Mouse (Mus musculus) cerebellum, adult 18-20 months (tissue): Measurements from ENCODE around the gene Foxj3.

Experiments used
- DNase-seq, 2 experiments: peaks; one replicate each; pipeline ENCODE4 v3.0.0; 2021

Gene Foxj3

DNA sequence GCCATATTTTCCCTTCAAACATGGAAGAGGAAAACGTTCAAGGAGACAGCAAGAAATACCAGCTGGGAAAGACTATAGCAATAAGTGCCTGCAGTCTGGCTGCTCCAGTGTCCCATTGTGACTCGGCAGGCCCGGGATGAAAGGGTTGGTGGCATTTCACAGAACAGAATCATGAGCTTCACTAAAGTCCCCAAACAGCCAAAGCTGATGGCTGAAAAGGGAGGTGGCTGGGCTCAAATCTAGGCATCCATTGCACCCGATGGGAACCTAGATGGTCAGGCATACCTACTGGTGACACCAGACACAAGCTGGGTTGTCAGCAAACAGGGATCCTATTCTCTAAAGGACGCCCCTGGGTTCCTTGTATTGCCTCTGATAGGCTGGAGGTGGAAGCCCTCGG, 101.1 kb downstream of the Foxj3 start:
- no peak for DNase-seq

DNA sequence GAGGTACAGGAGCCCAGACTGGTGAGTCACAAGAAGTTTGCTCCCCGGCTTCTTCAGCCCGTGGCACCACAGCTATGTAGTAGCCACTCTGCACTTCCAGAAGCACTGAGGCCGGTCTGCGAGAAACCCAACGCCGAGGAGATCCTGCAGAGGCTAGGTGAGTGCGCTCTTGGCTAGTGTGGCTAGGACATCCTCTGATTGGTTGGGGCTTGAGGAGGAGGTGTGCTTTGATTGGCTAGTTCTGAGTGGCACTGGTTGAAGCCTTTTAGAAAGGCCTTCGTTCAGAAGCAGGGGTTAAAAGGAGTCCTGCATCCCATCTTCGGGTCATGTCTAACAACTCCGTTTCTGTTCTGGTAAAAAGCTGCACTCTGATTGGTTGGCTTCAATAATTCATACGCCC, 101.9 kb downstream of the Foxj3 start:
- DNase-seq: no peak

DNA sequence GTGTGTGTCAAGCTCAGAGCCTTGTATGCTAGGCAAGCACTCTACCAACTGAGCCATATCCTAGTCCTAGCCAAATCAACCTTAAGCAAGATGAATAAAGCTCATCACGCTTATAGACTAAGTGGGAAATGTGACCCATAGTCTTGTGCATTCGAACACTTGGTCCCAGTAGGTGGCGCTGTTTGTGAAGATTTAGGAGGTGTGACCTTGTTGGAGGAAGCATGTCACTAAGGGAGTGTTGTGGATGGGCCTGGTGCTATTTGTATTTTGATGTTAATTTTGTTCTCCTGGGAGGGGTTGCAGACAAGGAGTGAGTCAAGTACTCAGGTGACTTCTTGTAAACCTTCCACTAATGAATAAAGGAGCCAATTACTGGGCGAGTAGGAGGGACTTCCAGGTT, 105.9 kb downstream of the Foxj3 start:
- no peak for DNase-seq

DNA sequence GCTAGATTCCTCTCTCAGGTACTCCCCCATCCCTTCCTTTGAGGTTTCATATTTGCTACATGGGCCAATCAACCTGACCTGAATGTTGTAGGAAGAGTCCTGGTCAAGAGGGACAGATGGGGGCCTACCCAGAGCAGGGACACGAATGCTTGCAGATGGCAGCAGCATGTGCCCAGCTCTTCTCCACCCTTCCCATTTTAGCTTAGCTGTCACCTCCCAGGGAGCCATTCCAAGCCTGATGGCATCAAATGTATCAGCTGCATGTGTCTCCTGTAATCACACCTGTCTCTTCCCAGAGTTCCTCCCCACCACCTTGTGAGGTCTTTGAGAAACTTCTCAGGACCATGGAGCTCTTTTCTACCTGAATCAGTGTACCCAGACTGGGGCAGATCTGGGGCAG, 120.2 kb downstream of the Foxj3 start:
- peak in 1 of 2 experiments; percentile 17 for DNase-seq

DNA sequence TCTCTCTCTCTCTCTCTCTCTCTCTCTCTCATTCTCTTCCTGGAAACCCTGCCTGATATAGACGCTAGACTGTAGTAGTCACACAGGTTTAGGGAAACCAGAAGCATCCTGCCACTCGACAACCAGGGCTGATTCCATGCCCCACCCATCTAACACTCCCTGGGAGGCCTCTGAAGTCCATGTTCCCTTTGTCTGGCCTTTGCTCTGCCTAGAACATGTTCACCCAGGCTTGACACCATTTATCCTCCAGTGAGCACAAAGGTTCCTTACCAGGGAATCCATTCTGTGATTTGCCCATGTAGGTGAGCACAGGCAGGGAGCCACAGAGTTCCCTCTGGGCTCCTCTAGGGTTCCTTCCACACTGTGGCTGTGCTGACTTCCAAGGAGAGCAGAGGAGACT, 121.4 kb downstream of the Foxj3 start:
- DNase-seq: no peak

DNA sequence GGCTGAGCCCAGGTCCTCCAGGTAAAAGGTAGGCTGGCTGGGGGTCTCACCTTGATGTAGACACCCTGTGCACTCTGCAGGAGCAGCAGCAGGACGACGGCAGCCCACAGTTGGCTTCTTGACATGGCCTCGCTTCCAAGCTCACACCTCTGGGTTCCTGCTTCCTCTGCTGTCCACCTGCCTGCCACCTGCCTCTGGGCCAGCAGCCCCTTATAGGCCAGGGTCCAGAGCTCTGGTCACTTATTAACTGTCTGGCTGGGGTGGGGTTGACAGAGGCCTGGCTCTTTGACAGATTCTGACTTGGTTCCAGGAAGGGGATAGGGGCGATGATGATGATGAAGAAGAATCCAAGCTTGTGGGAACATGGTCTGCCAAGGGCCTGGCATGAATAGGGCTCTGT, 121.9 kb downstream of the Foxj3 start, which contains the start of gene Guca2b:
Guca2b (minus strand) TSS at position 224 of the 400 bp plus-strand sequence.
- DNase-seq: no peak

DNA sequence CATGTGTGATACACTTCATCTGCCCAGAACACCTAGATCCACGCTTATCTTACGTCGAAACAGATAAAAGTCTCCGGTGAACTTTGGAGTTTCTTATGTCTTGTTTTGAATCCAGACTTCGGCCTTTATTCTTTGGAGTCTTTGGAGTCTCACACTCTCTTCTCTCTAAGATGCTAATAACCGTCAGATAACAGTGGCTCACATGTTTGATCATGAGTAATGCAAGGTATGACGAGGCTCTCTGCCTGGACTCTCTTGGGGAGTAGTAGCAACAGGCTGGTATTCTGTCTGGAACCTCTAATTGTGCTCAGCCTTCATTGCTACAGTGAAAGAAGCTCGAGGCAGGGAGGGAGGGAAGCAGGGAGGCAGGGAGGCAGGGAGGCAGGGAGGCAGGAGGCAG, 123.2 kb downstream of the Foxj3 start:
- no peak for DNase-seq

DNA sequence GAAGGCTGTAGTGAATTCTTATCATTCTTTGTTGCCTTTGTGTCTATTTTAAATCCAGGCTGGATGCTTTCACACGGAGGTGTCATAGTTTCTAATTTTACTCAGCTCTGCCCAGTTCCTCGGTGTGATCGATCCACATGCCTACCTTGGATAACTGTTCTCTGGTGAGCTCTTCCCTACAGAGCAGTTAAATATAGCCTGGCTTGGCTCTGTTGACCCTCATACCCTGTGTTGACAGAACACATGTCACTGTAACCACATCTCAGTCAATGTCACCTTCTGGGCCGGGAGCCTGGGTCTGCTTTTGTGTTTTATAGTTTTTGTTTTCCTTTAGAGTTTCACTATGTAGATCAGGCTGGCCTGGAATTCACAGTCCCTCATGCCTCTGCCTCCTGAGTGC, 125.3 kb downstream of the Foxj3 start:
- no peak for DNase-seq

DNA sequence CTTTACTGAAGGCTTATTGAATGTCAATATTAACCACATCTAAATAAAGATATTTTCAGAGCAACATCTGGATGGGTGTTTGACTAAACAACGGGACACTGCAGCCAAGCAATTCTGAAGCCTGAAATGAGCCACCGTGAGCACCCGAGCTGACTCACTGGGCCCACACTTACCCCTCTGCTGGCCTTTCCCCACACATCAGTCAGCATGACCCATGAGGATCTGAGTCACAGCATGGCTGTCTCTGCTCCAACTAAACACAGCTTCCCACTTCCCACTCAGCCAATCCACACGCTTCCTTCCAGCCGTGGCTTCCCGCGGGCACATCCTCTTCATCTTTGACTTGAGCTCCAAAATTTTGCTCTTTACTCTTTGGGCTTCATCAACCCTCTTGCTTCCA, 126.2 kb downstream of the Foxj3 start:
- no peak for DNase-seq

DNA sequence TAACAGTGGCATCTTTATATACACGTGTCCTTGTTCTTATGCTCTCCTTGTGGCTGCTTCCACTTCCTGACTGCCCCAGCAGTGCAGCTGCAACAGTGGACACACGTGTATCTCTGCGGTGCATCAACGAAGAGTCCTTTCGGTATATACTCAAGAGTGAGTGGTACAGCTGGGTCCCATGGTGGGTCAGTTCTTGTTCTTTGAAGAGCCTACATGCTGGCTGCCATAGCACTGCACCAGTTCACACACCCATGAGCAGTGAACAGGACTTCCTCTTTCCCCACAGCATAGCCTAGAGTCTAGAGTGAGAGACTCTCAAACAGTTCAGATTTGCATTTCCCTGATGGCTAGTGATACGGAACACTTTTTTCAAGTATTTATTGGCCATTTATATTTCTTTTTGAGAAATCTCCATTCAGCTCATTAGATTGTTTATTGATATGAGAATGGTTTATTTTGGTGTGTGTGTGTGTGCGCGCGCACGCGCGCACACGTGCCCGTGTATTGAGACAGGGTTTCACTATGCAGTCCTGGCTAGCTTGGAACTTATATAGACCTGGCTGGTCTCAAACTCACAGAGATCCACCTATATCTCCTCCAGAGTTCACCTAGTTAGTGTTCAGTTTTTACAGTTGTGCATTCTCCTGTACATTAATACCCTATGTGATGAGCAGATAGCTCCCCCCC, 126.7 kb downstream of the Foxj3 start:
- DNase-seq: no peak

DNA sequence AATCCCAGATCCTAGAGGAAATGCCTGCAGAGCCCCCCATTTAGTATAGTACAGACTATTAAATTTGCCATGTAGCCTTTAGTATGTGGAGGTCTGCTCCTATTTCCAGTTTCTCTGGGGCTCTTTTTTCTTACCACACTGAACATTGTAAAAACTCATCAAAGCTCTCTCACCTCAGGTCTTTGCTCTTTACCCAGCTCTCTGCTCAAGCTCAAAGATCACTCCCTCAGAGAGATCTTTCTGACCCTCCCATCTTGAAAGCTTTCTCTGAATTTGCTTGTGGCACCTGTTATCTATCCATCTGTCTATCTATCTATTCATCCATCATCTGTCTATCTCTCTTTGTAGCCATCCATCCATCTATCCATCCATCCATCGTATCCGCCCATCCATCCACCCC, 128.4 kb downstream of the Foxj3 start:
- no peak for DNase-seq

DNA sequence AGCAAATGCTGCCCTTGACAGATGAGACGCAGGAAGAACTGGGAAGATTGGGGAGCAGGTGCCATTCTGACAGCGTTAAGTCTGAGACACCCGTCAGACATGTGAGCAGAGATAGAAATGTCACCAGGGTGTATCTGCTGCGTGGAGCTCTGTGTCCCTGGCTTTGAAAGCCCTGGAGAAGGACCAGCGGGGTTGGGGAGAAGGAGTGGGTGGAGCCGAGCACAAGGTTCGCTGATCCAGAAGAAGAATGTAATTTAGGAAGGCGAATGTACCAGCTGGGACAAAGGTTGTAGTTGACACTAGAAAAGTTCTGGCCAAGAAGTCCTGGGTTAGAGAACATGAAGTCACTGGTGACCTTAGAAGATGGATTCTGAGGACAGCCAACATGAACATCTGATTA, 129.3 kb downstream of the Foxj3 start:
- DNase-seq: no peak

DNA sequence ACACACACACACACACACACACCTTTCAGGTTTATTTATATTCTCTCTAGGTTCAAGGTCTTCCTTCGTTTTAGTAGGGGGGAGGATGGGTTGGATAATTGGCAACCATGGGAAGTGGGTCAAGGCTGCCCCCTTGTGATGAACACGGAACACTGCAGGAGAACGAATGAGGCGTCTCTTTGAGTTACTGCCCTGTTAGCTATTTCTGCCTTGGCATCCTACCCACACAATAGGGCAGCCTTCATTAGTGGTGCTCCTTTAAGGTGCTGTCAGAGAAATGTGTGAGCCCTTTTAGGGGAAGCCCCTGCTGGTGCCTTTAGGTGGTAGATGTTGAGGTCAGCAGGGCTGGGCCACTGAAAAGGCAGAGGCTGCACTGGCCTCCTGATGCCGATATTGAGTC, 130.7 kb downstream of the Foxj3 start:
- peak; percentile 42 to 52 for DNase-seq

DNA sequence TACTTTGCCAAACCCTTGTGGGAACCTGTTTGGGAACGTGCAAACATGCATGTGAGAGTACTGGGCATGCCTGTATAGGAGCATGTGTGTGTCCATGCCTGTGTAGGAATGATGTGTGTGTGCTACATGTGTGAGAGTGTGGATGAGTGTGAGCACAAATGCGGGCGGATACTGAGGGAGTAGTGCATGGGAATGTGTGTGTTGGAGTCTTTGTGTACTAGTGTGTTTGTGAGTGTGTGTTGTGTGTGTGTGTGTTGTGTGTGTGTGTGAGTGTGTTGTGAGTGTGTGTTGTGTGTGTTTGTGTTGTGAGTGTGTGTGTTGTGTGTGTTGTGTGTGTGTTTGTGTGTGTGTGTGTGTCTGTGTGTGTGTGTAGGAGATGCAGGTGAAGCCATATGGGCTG, 131.4 kb downstream of the Foxj3 start:
- DNase-seq: no peak

DNA sequence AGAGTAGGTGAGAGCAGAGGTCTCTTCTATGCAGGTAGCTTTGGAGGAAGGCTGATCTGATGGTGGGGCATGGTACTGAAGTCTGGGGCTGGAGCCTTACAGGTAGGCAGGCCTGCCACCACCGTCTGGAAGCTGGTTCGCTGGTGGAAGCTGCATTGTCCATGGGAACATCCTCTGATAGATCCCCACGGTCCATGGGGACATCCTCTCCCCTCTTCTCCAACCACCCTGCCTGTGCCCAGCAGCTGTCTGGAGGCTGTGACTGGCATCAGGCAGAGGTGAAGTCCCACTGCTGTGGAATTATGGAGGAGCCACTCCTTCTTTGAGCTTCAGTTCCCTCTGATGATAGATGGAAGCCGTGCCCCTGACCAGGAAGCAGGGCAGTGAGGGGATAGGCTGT, 131.8 kb downstream of the Foxj3 start:
- no peak for DNase-seq

DNA sequence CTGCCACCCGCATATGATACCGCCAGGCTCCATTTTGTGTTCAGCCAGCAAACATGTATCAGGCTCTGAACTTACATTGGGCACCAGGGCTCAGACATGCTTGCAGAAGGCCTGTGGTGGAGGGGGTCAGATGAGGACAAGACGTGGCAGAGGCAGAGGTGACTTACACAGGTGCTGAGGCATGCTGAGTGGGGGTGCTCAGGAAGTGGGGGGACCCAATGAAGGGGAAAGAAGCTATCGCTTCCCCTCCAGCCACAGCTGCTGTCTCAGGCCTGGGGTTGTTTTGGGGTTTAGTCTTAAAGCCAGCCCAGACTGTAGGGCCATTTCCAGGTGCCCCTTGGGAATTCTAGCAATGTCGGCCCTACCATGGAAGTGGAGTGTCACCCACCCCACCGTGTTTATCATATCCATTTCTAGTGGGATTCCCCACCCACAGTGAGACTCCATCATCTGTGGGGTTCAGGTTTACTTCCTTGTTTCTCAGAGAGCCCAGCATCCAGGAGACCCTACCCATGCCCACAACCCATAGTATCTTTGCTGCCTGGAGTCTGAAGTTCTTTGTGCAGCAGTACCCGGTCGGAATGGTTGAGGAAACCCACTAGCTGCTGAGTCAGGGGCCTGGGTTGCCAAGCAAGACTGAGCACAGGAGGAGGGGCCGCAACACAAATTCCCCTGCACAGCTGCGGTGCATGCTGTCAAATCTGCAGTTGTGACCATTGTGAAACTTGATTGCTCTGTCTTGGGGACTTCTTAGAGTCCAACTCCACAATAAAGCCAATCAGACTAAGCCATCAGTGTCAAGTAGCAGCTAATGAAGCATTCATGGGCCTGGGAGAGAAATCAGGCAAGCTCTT, 132.8 kb downstream of the Foxj3 start:
- no peak for DNase-seq

DNA sequence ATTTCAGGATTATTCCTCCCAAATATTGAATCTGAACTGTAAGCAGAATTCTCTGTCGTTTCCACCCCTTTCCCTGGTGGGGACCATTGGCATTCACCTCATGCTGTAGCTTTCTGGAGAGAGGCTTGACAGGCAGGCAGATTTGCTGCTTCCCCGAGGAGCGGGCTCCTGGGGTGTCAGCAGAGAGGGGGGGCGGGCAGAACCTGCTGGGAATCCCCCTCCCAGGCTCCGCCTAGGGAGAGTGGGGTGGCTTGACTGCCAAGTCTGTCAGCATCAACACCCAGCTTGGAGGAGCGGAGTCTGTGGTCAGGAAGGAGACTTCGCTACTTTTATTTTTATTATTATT, 133.4 kb downstream of the Foxj3 start:
- no peak for DNase-seq

DNA sequence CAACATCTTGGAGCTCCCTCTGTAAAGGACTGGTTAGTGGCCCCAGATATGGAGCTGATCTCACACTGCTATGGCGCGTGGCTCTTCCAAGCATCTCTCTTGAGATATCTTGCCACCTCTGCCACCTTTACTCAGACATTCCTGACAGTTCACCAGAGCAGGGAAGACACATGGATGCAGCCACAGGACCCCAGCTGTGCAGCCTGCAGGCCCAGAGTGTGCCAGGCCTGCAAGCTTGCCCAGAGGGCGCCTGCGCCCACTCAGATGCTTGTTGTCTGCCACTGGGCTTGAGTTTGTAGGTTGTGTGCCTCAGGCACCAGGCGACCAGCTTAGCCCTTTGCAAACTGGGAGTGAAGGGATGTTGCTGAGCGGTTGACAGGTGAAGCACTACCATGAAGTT, 133.9 kb downstream of the Foxj3 start:
- no peak for DNase-seq

DNA sequence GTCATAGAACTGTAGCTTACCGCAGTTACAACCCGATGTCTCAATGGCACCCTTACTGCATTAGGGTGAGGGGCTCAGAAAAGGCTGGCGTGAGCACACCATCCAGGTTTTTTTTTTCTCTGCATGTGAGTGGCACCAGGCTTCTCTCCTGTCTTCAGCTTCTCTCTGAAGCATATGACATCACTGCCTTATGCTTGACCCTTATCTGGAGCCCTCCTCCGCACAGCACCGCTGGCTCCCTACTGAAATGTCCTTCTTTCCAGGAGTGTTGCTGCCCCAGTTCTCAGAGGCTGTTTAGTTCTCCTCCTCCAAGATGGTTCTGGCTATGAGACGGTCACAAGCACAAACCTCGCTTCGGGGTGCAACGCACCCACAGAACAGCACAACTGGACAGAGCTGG, 134.4 kb downstream of the Foxj3 start:
- DNase-seq: no peak

DNA sequence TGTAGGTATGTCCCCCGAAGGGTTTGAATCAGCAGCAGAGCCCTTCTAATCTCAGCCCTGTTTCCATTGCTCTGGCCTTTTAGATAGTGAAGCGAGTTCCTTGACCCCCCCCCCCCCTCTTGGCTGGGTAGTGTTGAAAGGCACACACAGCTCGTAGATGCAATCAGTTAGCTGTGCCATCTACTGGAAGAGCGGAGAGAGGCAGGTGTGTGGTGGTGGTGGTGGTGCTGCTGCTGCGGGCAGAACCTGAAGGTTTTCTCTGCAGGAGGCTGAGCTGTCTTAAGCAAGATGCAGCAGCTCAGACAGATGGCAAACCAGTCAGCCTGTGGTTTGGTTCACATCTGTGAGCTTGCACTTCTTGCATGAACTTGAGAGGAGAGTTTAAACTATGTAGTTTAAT, 135.9 kb downstream of the Foxj3 start:
- peak in 1 of 2 experiments; percentile 15 for DNase-seq
